Mouse (Mus musculus) inflammation-experienced regulatory T-cells, adult 6 months (primary cell): ENCODE data around the gene Kank3. TPM values are rescaled to one million over a fixed set of nuclear protein-coding genes. Genes with fewer than 3 reads are reported as not detected.

Source experiments
- ATAC-seq: one replicate; pipeline ENCODE4 v1.8.0; 2017
- polyA plus RNA-seq, 3 experiments: library from polyadenylated mRNA; unstranded; fragments of 100-300 nt; shearing (Covaris generic); gene quantifications; one replicate each; pipeline ENCODE4 v1.2.1; 2017

The Kank3 gene
- polyA plus RNA-seq, 3 experiments from 2014 or later = 2.4 to 2.7 (median 2.4) TPM

- ATAC-seq = peak; percentile 85
These were observed 55.2 kb downstream of the Kank3 start for GRCm38 (mm10) chr17:33865330-33866030.

Other genes with a start within 250 kb of the Kank3 start
- 10 to 100 TPM; 49.2 to 71.1 (median 57.9) TPM for gene Zfp414, start 181.4 kb upstream of the Kank3 start, polyA plus RNA-seq
- under 1 TPM; 0.57 to 0.93 (median 0.91) TPM for gene Pram1, start 172.5 kb upstream of the Kank3 start, polyA plus RNA-seq
- 100 to 1,000 TPM; 269 to 417 (median 346) TPM for gene Hnrnpm, start 123.7 kb upstream of the Kank3 start, polyA plus RNA-seq
- gene March2, start 91.8 kb upstream of the Kank3 start, polyA plus RNA-seq = 10 to 100 TPM; 22.4 to 38.0 (median 23.1) TPM
- 100 to 1,000 TPM; 261 to 354 (median 270) TPM for gene Rab11b, start 50.0 kb upstream of the Kank3 start, polyA plus RNA-seq
- gene Angptl4, start 28.7 kb upstream of the Kank3 start, polyA plus RNA-seq = 1 to 10 TPM; 3.5 to 5.9 (median 4.1) TPM
- gene Rps28, start 14.0 kb downstream of the Kank3 start, polyA plus RNA-seq = 1,000 to 10,000 TPM; 1,118 to 2,316 (median 1,890) TPM
- gene Ndufa7, start 14.1 kb downstream of the Kank3 start, polyA plus RNA-seq = 100 to 1,000 TPM; 364 to 457 (median 417) TPM
- gene Cd320, start 32.6 kb downstream of the Kank3 start, polyA plus RNA-seq = 10 to 100 TPM; 11.2 to 11.6 (median 11.2) TPM
- not detected for gene Gm7029, start 63.3 kb downstream of the Kank3 start, polyA plus RNA-seq
- 1 to 10 TPM in 2 of 3 experiments, under 1 TPM in 1; 0.20 to 7.4 (median 1.3) TPM for gene Kifc1, start 80.1 kb downstream of the Kank3 start, polyA plus RNA-seq
- gene Platr17, start 94.6 kb downstream of the Kank3 start, polyA plus RNA-seq = 10 to 100 TPM in 1 of 3 experiments, 1 to 10 TPM in 2; 5.3 to 10.1 (median 5.4) TPM
- 100 to 1,000 TPM; 101 to 116 (median 102) TPM for gene Daxx, start 98.9 kb downstream of the Kank3 start, polyA plus RNA-seq
- 100 to 1,000 TPM; 367 to 428 (median 385) TPM for gene Tapbp, start 105.4 kb downstream of the Kank3 start, polyA plus RNA-seq
- 1 to 10 TPM; 3.7 to 6.8 (median 4.8) TPM for gene Zbtb22, start 105.4 kb downstream of the Kank3 start, polyA plus RNA-seq
- gene Rgl2, start 119.0 kb downstream of the Kank3 start, polyA plus RNA-seq = 10 to 100 TPM; 14.3 to 37.4 (median 31.7) TPM
- 100 to 1,000 TPM; 114 to 135 (median 124) TPM for gene Pfdn6, start 129.8 kb downstream of the Kank3 start, polyA plus RNA-seq
- 10 to 100 TPM in 2 of 3 experiments, 1 to 10 TPM in 1; 6.8 to 11.0 (median 10.1) TPM for gene Wdr46, start 130.1 kb downstream of the Kank3 start, polyA plus RNA-seq
- gene B3galt4, start 141.0 kb downstream of the Kank3 start, polyA plus RNA-seq = 10 to 100 TPM; 12.8 to 15.1 (median 13.9) TPM
- 10 to 100 TPM; 27.6 to 30.0 (median 27.8) TPM for gene Vps52, start 145.3 kb downstream of the Kank3 start, polyA plus RNA-seq
- gene Rps18, start 145.5 kb downstream of the Kank3 start, polyA plus RNA-seq = 1,000 to 10,000 TPM; 3,532 to 7,587 (median 7,167) TPM
- 1,000 to 10,000 TPM; 4,943 to 7,708 (median 5,398) TPM for gene H2-K1, start 189.8 kb downstream of the Kank3 start, polyA plus RNA-seq
- 1 to 10 TPM; 1.6 to 2.8 (median 2.5) TPM for gene Ring1, start 214.2 kb downstream of the Kank3 start, polyA plus RNA-seq
- gene H2-Ke6, start 217.5 kb downstream of the Kank3 start, polyA plus RNA-seq = 10 to 100 TPM; 28.0 to 31.5 (median 30.7) TPM
- gene Slc39a7, start 221.2 kb downstream of the Kank3 start, polyA plus RNA-seq = 10 to 100 TPM; 40.8 to 49.3 (median 44.7) TPM
- gene Rxrb, start 221.3 kb downstream of the Kank3 start, polyA plus RNA-seq = 10 to 100 TPM in 2 of 3 experiments, 1 to 10 TPM in 1; 7.8 to 10.6 (median 10.1) TPM
- under 1 TPM in 1 of 3 experiments, not detected in 2; 0.21 TPM for gene Col11a2, start 228.9 kb downstream of the Kank3 start, polyA plus RNA-seq